8 mouse cellular contexts compared by ENCODE assay signal in the genomic region with DNA sequence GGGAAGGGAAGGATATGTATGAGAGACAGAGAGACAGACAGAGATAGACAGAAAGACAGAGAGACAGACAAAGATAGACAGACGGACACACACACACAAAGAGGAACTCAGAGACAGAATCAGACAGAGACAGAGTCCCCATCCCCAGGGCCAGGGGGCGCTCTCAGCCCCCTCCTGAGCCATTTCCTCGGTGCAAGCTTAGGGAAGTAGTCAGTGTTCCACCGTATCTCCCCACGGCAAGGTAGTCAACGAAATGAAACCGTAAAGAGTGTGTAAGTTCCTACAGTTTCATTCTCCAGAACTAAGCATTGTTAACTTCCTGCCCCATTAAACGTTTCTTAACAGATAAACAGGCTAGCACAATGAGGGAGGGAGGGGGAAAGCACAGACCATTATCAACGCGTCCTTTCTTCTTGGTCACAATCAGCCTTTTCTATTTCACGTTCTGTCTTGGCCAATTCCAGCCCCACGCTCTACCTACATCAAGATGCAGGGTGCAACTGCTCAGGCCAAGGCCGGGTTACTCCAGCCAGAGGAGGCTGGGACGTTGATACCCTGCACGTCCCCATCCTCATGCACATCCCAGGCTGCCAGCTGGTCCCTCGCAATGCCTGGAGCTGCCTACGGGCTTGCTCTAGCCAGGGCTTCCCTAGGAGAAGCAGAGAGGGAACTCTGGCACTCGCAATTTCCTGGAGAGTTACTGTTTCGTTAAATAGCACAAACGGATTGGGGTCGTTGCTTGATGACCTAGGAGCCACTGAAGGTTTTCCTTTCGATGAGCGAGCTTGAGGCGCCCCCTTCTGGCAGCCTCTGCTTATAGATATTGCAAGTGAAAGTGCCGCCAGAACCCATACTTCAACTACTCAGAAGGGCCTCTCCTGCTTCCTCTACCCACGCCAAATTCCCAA. TPM values are rescaled to one million over a fixed set of nuclear protein-coding genes. Genes with fewer than 3 reads are reported as not detected.
DNase-seq lines count a peak whose midpoint lies in the region; ATAC-seq and TF ChIP-seq lines count a peak whose summit lies in the region.

No protein-coding gene starts in this region.

- H3K27ac ChIP-seq in hindbrain, embryonic 10.5 days: peak overlapping the region; percentile 76
- H3K27ac ChIP-seq in lung, postnatal 0 days (ENCODE audit: low read length): no peak overlapping the region

- peaks cover 6% of the 10 kb centered on the region for H3K4me1 ChIP-seq in hindbrain, embryonic 10.5 days (replicated peaks)
- no peaks in the 10 kb centered on the region for H3K4me1 ChIP-seq in lung, postnatal 0 days (ENCODE audit: insufficient read depth, low read depth, low read length)

- peak overlapping the region; percentile 55 for H3K4me3 ChIP-seq in hindbrain, embryonic 10.5 days
- peak overlapping the region; percentile 45 for H3K4me3 ChIP-seq in lung, postnatal 0 days (ENCODE audit: low read depth, low read length)

- ATAC-seq in lung, postnatal 0 days: peak; percentile 71

- DNase-seq in Muller cell, postnatal 12 days (ENCODE audit: inconsistent ontology term): peak; percentile 76
- DNase-seq in cerebellum, adult 8-10 months: peak; percentile 88
- peak; percentile 87 for DNase-seq in forelimb bud, embryonic 11.5 days (ENCODE audit: low read depth, low spot score)
- DNase-seq in hindbrain, embryonic 10.5 days (ENCODE audit: low spot score): peak; percentile 88
- peak; percentile 73 for DNase-seq in layer of hippocampus, adult 9-11 months
- peak; percentile 84 for DNase-seq in lung, postnatal 0 days (ENCODE audit: low spot score)
- peak; percentile 53 for DNase-seq in ovary, postnatal 10 days (ENCODE audit: low spot score)
- peak; percentile 90 for DNase-seq in thymus, postnatal 0 days (ENCODE audit: low spot score)

- WGBS in hindbrain, embryonic 10.5 days: 6% methylated on average over 26 of the region's 26 CpGs
- 6% methylated on average over 26 of the region's 26 CpGs for WGBS in lung, postnatal 0 days

- no peak for TF ChIP-seq EP300 in lung, postnatal 0 days (IDR thresholded peaks at IDR 0.05)

- H3K4me2 ChIP-seq in lung, postnatal 0 days (replicated peaks; ENCODE audit: low read depth, low read length): peak overlapping the region; percentile 78

- no peaks in the 10 kb centered on the region for H3K36me3 ChIP-seq in hindbrain, embryonic 10.5 days
- no peaks in the 10 kb centered on the region for H3K36me3 ChIP-seq in lung, postnatal 0 days (ENCODE audit: insufficient read depth, low read length)

- no peaks in the 10 kb centered on the region for H3K27me3 ChIP-seq in hindbrain, embryonic 10.5 days (ENCODE audit: insufficient read depth, poor library complexity, severe bottlenecking)
- no peaks in the 10 kb centered on the region for H3K27me3 ChIP-seq in lung, postnatal 0 days (replicated peaks; ENCODE audit: insufficient read depth, low read length)

- H3K9ac ChIP-seq in lung, postnatal 0 days (replicated peaks; ENCODE audit: low read depth): 0 out of 2 replicates have a peak overlapping the region, but pooled peaks have one; percentile 32

- TF ChIP-seq CTCF in lung, postnatal 0 days (IDR thresholded peaks at IDR 0.05): peak; percentile 79

- H3K9me3 ChIP-seq in hindbrain, embryonic 10.5 days: no peaks in the 10 kb centered on the region
- H3K9me3 ChIP-seq in lung, postnatal 0 days (ENCODE audit: low read length): no peaks in the 10 kb centered on the region

RNA-seq across cellular contexts. Expression of a gene that starts 20.6 kb away (rescaled TPM):
- 12.7 and 13.3 TPM in 2 replicates for polyA plus RNA-seq in hindbrain, embryonic 10.5 days (2016; fragmentation: Nextera tagmentation; extraction: Ambion mirVana)
- polyA plus RNA-seq in lung, postnatal 0 days (2015; fragmentation: Nextera tagmentation; extraction: Ambion mirVana): 5.9 and 6.0 TPM in 2 replicates
- polyA plus RNA-seq in thymus, postnatal 0 days (2015; fragmentation: Nextera tagmentation; extraction: Ambion mirVana): 11.7 and 12.3 TPM in 2 replicates

RNA-seq across cellular contexts. Expression of a gene that starts 36.2 kb away (rescaled TPM):
- polyA plus RNA-seq in hindbrain, embryonic 10.5 days (2016; fragmentation: Nextera tagmentation; extraction: Ambion mirVana): 0.90 and 1.4 TPM in 2 replicates
- 0.84 and 0.87 TPM in 2 replicates for polyA plus RNA-seq in lung, postnatal 0 days (2015; fragmentation: Nextera tagmentation; extraction: Ambion mirVana)
- 1.6 and 2.2 TPM in 2 replicates for polyA plus RNA-seq in thymus, postnatal 0 days (2015; fragmentation: Nextera tagmentation; extraction: Ambion mirVana)

RNA-seq across cellular contexts. Expression of a gene that starts 36.3 kb away (rescaled TPM):
- 121 and 126 TPM in 2 replicates for polyA plus RNA-seq in hindbrain, embryonic 10.5 days (2016; fragmentation: Nextera tagmentation; extraction: Ambion mirVana)
- polyA plus RNA-seq in lung, postnatal 0 days (2015; fragmentation: Nextera tagmentation; extraction: Ambion mirVana): 57.9 and 58.9 TPM in 2 replicates
- polyA plus RNA-seq in thymus, postnatal 0 days (2015; fragmentation: Nextera tagmentation; extraction: Ambion mirVana): 62.8 and 68.9 TPM in 2 replicates

RNA-seq across cellular contexts. Expression of a gene that starts 53.5 kb away (rescaled TPM):
- polyA plus RNA-seq in hindbrain, embryonic 10.5 days (2016; fragmentation: Nextera tagmentation; extraction: Ambion mirVana): not detected in 2 replicates
- 13.8 and 17.2 TPM in 2 replicates for polyA plus RNA-seq in lung, postnatal 0 days (2015; fragmentation: Nextera tagmentation; extraction: Ambion mirVana)
- polyA plus RNA-seq in thymus, postnatal 0 days (2015; fragmentation: Nextera tagmentation; extraction: Ambion mirVana): 0.17 and 0.23 TPM in 2 replicates
